Mouse (Mus musculus): ENCODE data around the gene Alkbh7. TPM values are rescaled to one million over a fixed set of nuclear protein-coding genes. Genes with fewer than 3 reads are reported as not detected.

Gene Alkbh7
- total RNA-seq, 2 experiments from 2014 or later, result 65.4 to 77.8 TPM

- intact Hi-C loops (cut with DNase I), result no loop called here
- no peak for DNase-seq (ENCODE audit: low spot score)
Observed at GRCm38 (mm10) chr17:56985656-56986055, 11.5 kb upstream of the Alkbh7 start.

- intact Hi-C loops (cut with DNase I), result no loop called here
- DNase-seq (ENCODE audit: low spot score), result no peak
Observed at GRCm38 (mm10) chr17:56986105-56986805, 10.9 kb upstream of the Alkbh7 start.

- no peak for DNase-seq (ENCODE audit: low spot score)
- intact Hi-C loops (cut with DNase I), result no loop called here
Observed at GRCm38 (mm10) chr17:56988441-56988840, 8.7 kb upstream of the Alkbh7 start.

GRCm38 (mm10) chr17:56988921-56989430 is 8.2 kb upstream of the Alkbh7 start:
- no peak for DNase-seq (ENCODE audit: low spot score)
- intact Hi-C loops (cut with DNase I), result no loop called here

GRCm38 (mm10) chr17:56989467-56990114 is 7.5 kb upstream of the Alkbh7 start:
- no peak for DNase-seq (ENCODE audit: low spot score)
- intact Hi-C loops (cut with DNase I), result loop anchor here (5.0 kb wide), 1 partner anchor 68 kb away; the partner anchor contains the start of genes Crb3 and Slc25a23

- DNase-seq (ENCODE audit: low spot score), result peak; percentile 93
- intact Hi-C loops (cut with DNase I), result loop anchor here (5.0 kb wide), 1 partner anchor 67 kb away; the partner anchor contains the start of genes Crb3 and Slc25a23
Observed at GRCm38 (mm10) chr17:56990115-56990746, 6.9 kb upstream of the Alkbh7 start, which contains the start of gene Clpp. TSS of gene Clpp (plus strand) at chr17:56990305.

- DNase-seq (ENCODE audit: low spot score), result no peak
- intact Hi-C loops (cut with DNase I), result loop anchor here (5.0 kb wide), 1 partner anchor 66 kb away; the partner anchor contains the start of genes Crb3 and Slc25a23
Observed at GRCm38 (mm10) chr17:56990966-56991365, 6.2 kb upstream of the Alkbh7 start.

- intact Hi-C loops (cut with DNase I), result loop anchor here (5.0 kb wide), 3 partner anchors 102 to 337 kb away; no protein-coding TSS in a partner anchor
Observed at GRCm38 (mm10) chr17:56995046-56995445, 2.1 kb upstream of the Alkbh7 start.

GRCm38 (mm10) chr17:56996506-56996905 is 633 bp upstream of the Alkbh7 start:
- DNase-seq (ENCODE audit: low spot score), result no peak
- intact Hi-C loops (cut with DNase I), result loop anchor here (1.0 to 5.0 kb wide), 5 partner anchors 14 to 336 kb away; partner anchors contain the start of genes Gm17949 and Gtf2f1

More at GRCm38 (mm10) chr17:56995046-56995445, 2.1 kb upstream of the Alkbh7 start:
- DNase-seq (ENCODE audit: low spot score), result no peak

GRCm38 (mm10) chr17:56999414-56999813 is 2.3 kb downstream of the Alkbh7 start:
- intact Hi-C loops (cut with DNase I), result loop anchor here (5.0 kb wide), 3 partner anchors 98 to 333 kb away; no protein-coding TSS in a partner anchor
- no peak for DNase-seq (ENCODE audit: low spot score)

GRCm38 (mm10) chr17:56999968-57000609 is 3.0 kb downstream of the Alkbh7 start, which contains the start of gene Pspn:
TSS of gene Pspn (minus strand) at chr17:57000018.
- intact Hi-C loops (cut with DNase I), result loop anchor here (5.0 kb wide), 3 partner anchors 97 to 332 kb away; no protein-coding TSS in a partner anchor
- DNase-seq (ENCODE audit: low spot score), result no peak

GRCm38 (mm10) chr17:57001228-57001627 is 4.1 kb downstream of the Alkbh7 start:
- intact Hi-C loops (cut with DNase I), result no loop called here

GRCm38 (mm10) chr17:57003994-57004393 is 6.9 kb downstream of the Alkbh7 start:
- DNase-seq (ENCODE audit: low spot score), result no peak
- intact Hi-C loops (cut with DNase I), result no loop called here

More at GRCm38 (mm10) chr17:57001228-57001627, 4.1 kb downstream of the Alkbh7 start:
- no peak for DNase-seq (ENCODE audit: low spot score)

- intact Hi-C loops (cut with DNase I), result no loop called here
- no peak for DNase-seq (ENCODE audit: low spot score)
Observed at GRCm38 (mm10) chr17:57007137-57007905, 10.2 kb downstream of the Alkbh7 start.

- no peak for DNase-seq (ENCODE audit: low spot score)
- intact Hi-C loops (cut with DNase I), result loop anchor here (2.0 kb wide), 1 partner anchor 14 kb away; the partner anchor contains the start of gene Alkbh7
Observed at GRCm38 (mm10) chr17:57010911-57011235, 13.7 kb downstream of the Alkbh7 start.

- intact Hi-C loops (cut with DNase I), result loop anchor here (2.0 kb wide), 1 partner anchor 15 kb away; the partner anchor contains the start of gene Alkbh7
- DNase-seq (ENCODE audit: low spot score), result peak; percentile 85
Observed at GRCm38 (mm10) chr17:57011236-57012141, 14.3 kb downstream of the Alkbh7 start, which contains the start of the genes Gtf2f1 and Gm17949. TSS of gene Gtf2f1 (minus strand) at chr17:57011288. TSS of gene Gm17949 (plus strand) at chr17:57011469.

GRCm38 (mm10) chr17:57012245-57012795 is 15.2 kb downstream of the Alkbh7 start:
- intact Hi-C loops (cut with DNase I), result no loop called here
- no peak for DNase-seq (ENCODE audit: low spot score)
